Mouse (Mus musculus) liver, adult 2 months (tissue): Measurements from ENCODE around the gene Tor1aip1.

Source experiments
- CTCF ChIP-seq: fragments of 200-500 bp; IDR thresholded peaks from 2 replicates; pipeline ENCODE4 v1.5.1; 2011; ENCODE audit warnings: low read depth, low read length, control low read depth
- POLR2A ChIP-seq: fragments of 200-500 bp; IDR thresholded peaks from 2 replicates; pipeline ENCODE4 v1.6.1; 2011; ENCODE audit warnings: low read length, control low read depth; ENCODE audit not compliant: insufficient read depth; ENCODE audit errors: extremely low read depth

DNA sequence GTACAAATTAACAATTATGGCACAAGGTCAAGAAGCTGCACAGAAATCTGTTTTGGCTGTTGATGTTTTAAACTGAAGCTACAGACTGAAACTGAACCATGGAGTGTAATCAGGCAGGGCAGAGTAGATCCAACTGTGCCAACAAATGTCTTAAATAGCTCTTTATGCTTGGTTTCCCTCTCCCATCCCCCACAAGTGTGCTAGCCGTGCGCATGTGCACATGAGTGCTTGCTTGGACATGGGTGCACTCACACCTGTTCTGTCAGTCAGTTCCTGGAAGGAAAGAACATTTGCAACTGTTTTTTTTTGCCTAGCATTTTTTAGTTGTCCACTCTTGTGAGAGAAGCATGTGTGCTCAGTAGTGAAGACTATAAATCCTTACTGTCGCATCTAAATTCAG is 10.4 kb upstream of the Tor1aip1 start:
- TF ChIP-seq POLR2A = no peak
- TF ChIP-seq CTCF = no peak
